Mouse (Mus musculus): ENCODE data around the gene Bahcc1. TPM values are rescaled to one million over a fixed set of nuclear protein-coding genes. Genes with fewer than 3 reads are reported as not detected.

Gene Bahcc1
- polyA plus RNA-seq, 1 experiment = not detected

GRCm38 (mm10) chr11:120187236-120188101 is 45.3 kb upstream of the Bahcc1 start:
- no peak for TF ChIP-seq POLR2A (IDR thresholded peaks at IDR 0.05; ENCODE audit: insufficient read depth, low read depth, low read length)
- no peak for TF ChIP-seq CTCF (IDR thresholded peaks at IDR 0.05; ENCODE audit: insufficient read depth, low read depth, low read length)
- 9% methylated on average over 43 of the region's 43 CpGs for WGBS
- peaks cover 39% of the 10 kb centered on the region for H3K4me1 ChIP-seq (ENCODE audit: control insufficient read depth, insufficient read depth, low read length)
- H3K4me3 ChIP-seq (ENCODE audit: insufficient read depth, low read depth, low read length) = peak overlapping the region; percentile 63
- H3K27ac ChIP-seq (ENCODE audit: insufficient read depth, low read depth, low read length) = peak overlapping the region; percentile 78

GRCm38 (mm10) chr11:120188102-120188480 is 44.7 kb upstream of the Bahcc1 start:
- H3K4me1 ChIP-seq (ENCODE audit: control insufficient read depth, insufficient read depth, low read length) = peaks cover 39% of the 10 kb centered on the region
- TF ChIP-seq CTCF (IDR thresholded peaks at IDR 0.05; ENCODE audit: insufficient read depth, low read depth, low read length) (no peak), POLR2A (IDR thresholded peaks at IDR 0.05; ENCODE audit: insufficient read depth, low read depth, low read length) (no peak)
- H3K27ac ChIP-seq (ENCODE audit: insufficient read depth, low read depth, low read length) = 0 out of 2 replicates have a peak overlapping the region, but pooled peaks have one; percentile 77
- WGBS = 4% methylated on average over 24 of the region's 24 CpGs
- peak overlapping the region; percentile 63 for H3K4me3 ChIP-seq (ENCODE audit: insufficient read depth, low read depth, low read length)

GRCm38 (mm10) chr11:120188481-120189441 is 44.0 kb upstream of the Bahcc1 start:
- WGBS = under 1% methylated on average over 41 of the region's 41 CpGs
- no peak for TF ChIP-seq CTCF (IDR thresholded peaks at IDR 0.05; ENCODE audit: insufficient read depth, low read depth, low read length)
- no peak for TF ChIP-seq POLR2A (IDR thresholded peaks at IDR 0.05; ENCODE audit: insufficient read depth, low read depth, low read length)
- peaks cover 36% of the 10 kb centered on the region for H3K4me1 ChIP-seq (ENCODE audit: control insufficient read depth, insufficient read depth, low read length)
- peak overlapping the region; percentile 77 for H3K27ac ChIP-seq (ENCODE audit: insufficient read depth, low read depth, low read length)
- peak overlapping the region; percentile 63 for H3K4me3 ChIP-seq (ENCODE audit: insufficient read depth, low read depth, low read length)

GRCm38 (mm10) chr11:120189459-120190312 is 43.1 kb upstream of the Bahcc1 start:
- WGBS = under 1% methylated on average over 68 of the region's 68 CpGs

GRCm38 (mm10) chr11:120190526-120191412 is 42.0 kb upstream of the Bahcc1 start:
- peaks cover 17% of the 10 kb centered on the region for H3K4me1 ChIP-seq (ENCODE audit: control insufficient read depth, insufficient read depth, low read length)
- H3K27ac ChIP-seq (ENCODE audit: insufficient read depth, low read depth, low read length) = peak overlapping the region; percentile 49; the same call in 1 of the 2 replicates
- WGBS = 70% methylated on average over 14 of the region's 14 CpGs
- TF ChIP-seq CTCF (IDR thresholded peaks at IDR 0.05; ENCODE audit: insufficient read depth, low read depth, low read length) = no peak
- no peak for TF ChIP-seq POLR2A (IDR thresholded peaks at IDR 0.05; ENCODE audit: insufficient read depth, low read depth, low read length)
- no peak overlapping the region for H3K4me3 ChIP-seq (ENCODE audit: insufficient read depth, low read depth, low read length)

More at GRCm38 (mm10) chr11:120189459-120190312, 43.1 kb upstream of the Bahcc1 start:
- TF ChIP-seq POLR2A (IDR thresholded peaks at IDR 0.05; ENCODE audit: insufficient read depth, low read depth, low read length) = peak; percentile 49; the same call in 1 of the 2 replicates
- TF ChIP-seq CTCF (IDR thresholded peaks at IDR 0.05; ENCODE audit: insufficient read depth, low read depth, low read length) = no peak
- Histone ChIP-seq H3K27ac (ENCODE audit: insufficient read depth, low read depth, low read length) (peak overlapping the region; percentile 77), H3K4me3 (ENCODE audit: insufficient read depth, low read depth, low read length) (peak overlapping the region; percentile 63), H3K4me1 (ENCODE audit: control insufficient read depth, insufficient read depth, low read length) (peaks cover 28% of the 10 kb centered on the region)

DNA sequence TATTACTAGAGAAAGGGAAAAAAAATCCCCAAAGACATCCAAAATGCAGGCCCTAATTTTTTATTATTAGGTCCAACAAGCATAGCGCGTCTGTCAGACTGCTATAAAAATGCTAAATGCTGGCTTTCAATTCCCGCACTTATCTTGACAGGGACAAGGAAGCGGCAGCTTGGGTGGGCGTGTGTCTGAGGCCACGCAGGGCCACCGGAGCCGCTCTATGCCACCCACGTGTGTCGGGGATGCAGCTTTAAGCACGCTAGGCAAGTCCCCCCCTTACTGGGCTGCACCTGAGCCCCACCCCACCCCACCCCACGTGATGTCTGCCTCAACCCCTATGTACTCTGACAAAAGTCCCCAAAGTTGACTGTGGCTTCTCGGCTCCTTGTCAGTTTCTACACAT is 33.9 kb upstream of the Bahcc1 start:
- H3K27ac ChIP-seq (ENCODE audit: insufficient read depth, low read depth, low read length) = no peak overlapping the region
- TF ChIP-seq POLR2A (IDR thresholded peaks at IDR 0.05; ENCODE audit: insufficient read depth, low read depth, low read length) (no peak), CTCF (IDR thresholded peaks at IDR 0.05; ENCODE audit: insufficient read depth, low read depth, low read length) (no peak)
- no peak overlapping the region for H3K4me3 ChIP-seq (ENCODE audit: insufficient read depth, low read depth, low read length)
- peaks cover 13% of the 10 kb centered on the region for H3K4me1 ChIP-seq (ENCODE audit: control insufficient read depth, insufficient read depth, low read length)
- WGBS = 28% methylated on average over 13 of the region's 13 CpGs

GRCm38 (mm10) chr11:120199766-120200165 is 33.0 kb upstream of the Bahcc1 start:
- no peak for TF ChIP-seq POLR2A (IDR thresholded peaks at IDR 0.05; ENCODE audit: insufficient read depth, low read depth, low read length)
- no peak for TF ChIP-seq CTCF (IDR thresholded peaks at IDR 0.05; ENCODE audit: insufficient read depth, low read depth, low read length)
- Histone ChIP-seq H3K27ac (ENCODE audit: insufficient read depth, low read depth, low read length) (no peak overlapping the region), H3K4me1 (ENCODE audit: control insufficient read depth, insufficient read depth, low read length) (peaks cover 13% of the 10 kb centered on the region), H3K4me3 (ENCODE audit: insufficient read depth, low read depth, low read length) (no peak overlapping the region)
- 58% methylated on average over 7 of the region's 7 CpGs for WGBS
